Mouse (Mus musculus) G1E (cell line): ENCODE data around the gene Lmod1.

ENCODE experiments used
- CTCF ChIP-seq: IDR thresholded peaks from 2 replicates; pipeline ENCODE4 v1.5.1; 2012; ENCODE audit warnings: low read depth, low read length, inconsistent platforms, mixed read lengths
- GATA1 ChIP-seq: IDR thresholded peaks from 2 replicates; pipeline ENCODE4 v1.6.1; 2012; ENCODE audit warnings: borderline replicate concordance, low read length, inconsistent platforms, mixed read lengths

- TF ChIP-seq CTCF: no peak
- no peak for TF ChIP-seq GATA1
These were observed 84.4 kb downstream of the Lmod1 start for GRCm38 (mm10) chr1:135408973-135409372.
